ENCODE assay signal across 26 mouse cellular contexts in genomic region chr1:153145791-153146190, GRCm38 (mm10). TPM values are rescaled to one million over a fixed set of nuclear protein-coding genes. Genes with fewer than 3 reads are reported as not detected.
"Had no signal": no experiment of that assay in that cellular context is flagged by ENCODE, and none has a peak within 500 bp of the region (broad histone marks: within the 10 kb centered on the region; RNA-seq: fewer than 3 reads in every experiment).

No protein-coding gene starts in this region.

- H3K36me3 ChIP-seq: heart, embryonic 10.5 days; heart, embryonic 12.5 days; hindbrain, embryonic 13.5 days; hindbrain, embryonic 15.5 days; intestine, embryonic 15.5 days; limb, embryonic 10.5 days; limb, embryonic 12.5 days; liver, embryonic 13.5 days had no signal

- H3K4me2 ChIP-seq: heart, embryonic 12.5 days; hindbrain, embryonic 13.5 days; hindbrain, embryonic 15.5 days; intestine, embryonic 15.5 days; limb, embryonic 12.5 days; liver, embryonic 11.5 days; liver, embryonic 13.5 days had no signal

- H3K27ac ChIP-seq: gastrocnemius, adult 2 months; heart, embryonic 10.5 days; hindbrain, embryonic 13.5 days; hindbrain, embryonic 15.5 days; intestine, embryonic 15.5 days; kidney, postnatal 0 days; layer of hippocampus, adult 2 months; left cerebral cortex, adult 2 months; limb, embryonic 10.5 days; limb, embryonic 12.5 days; liver, embryonic 13.5 days had no signal

- ATAC-seq: inflammation-experienced regulatory T-cells, adult 6 months; intestine, embryonic 15.5 days; intestine, postnatal 0 days had no signal

- H3K9me3 ChIP-seq: heart, embryonic 10.5 days; heart, embryonic 12.5 days; hindbrain, embryonic 13.5 days; hindbrain, embryonic 15.5 days; intestine, embryonic 15.5 days; limb, embryonic 10.5 days; limb, embryonic 12.5 days; liver, embryonic 13.5 days had no signal

- DNase-seq: gastrocnemius, adult 2 months; gastrocnemius, postnatal 10 days; gastrocnemius, postnatal 25 days; heart, adult 18-20 months; heart, postnatal 10 days; heart, postnatal 4 days; kidney, adult 2 months; kidney, adult 9 months; kidney, postnatal 14 days; kidney, postnatal 4 days; liver; liver, embryonic 13.5 days had no signal

- H3K9ac ChIP-seq: heart, embryonic 12.5 days; hindbrain, embryonic 13.5 days; hindbrain, embryonic 15.5 days; intestine, embryonic 15.5 days; limb, embryonic 12.5 days; liver, embryonic 13.5 days had no signal

- H3K4me1 ChIP-seq: hindbrain, embryonic 15.5 days; liver, embryonic 13.5 days had no signal

- H3K27me3 ChIP-seq: heart, embryonic 12.5 days; hindbrain, embryonic 13.5 days; hindbrain, embryonic 15.5 days; intestine, embryonic 15.5 days; limb, embryonic 12.5 days; liver, embryonic 13.5 days had no signal

- H3K4me3 ChIP-seq: gastrocnemius, adult 2 months; heart, embryonic 10.5 days; heart, embryonic 12.5 days; hindbrain, embryonic 13.5 days; hindbrain, embryonic 15.5 days; intestine, embryonic 15.5 days; layer of hippocampus, adult 2 months; left cerebral cortex, adult 2 months; limb, embryonic 10.5 days; limb, embryonic 12.5 days; liver, embryonic 13.5 days had no signal

RNA-seq across cellular contexts. Expression of gene Lamc2, which starts 40.5 kb away (rescaled TPM):
- total RNA-seq: granulocyte monocyte progenitor cell, adult 5-6 weeks had no signal
